Mouse (Mus musculus) liver, adult 2 months (tissue): ENCODE results near the gene Arhgap27. TPM values are rescaled to one million over a fixed set of nuclear protein-coding genes. Genes with fewer than 3 reads are reported as not detected.

Source experiments
- DNase-seq: peaks from one replicate; pipeline ENCODE4 v3.0.0-alpha.2; 2011; ENCODE audit warnings: low read depth, low spot score; ENCODE audit errors: extremely low read depth
- H3K27ac ChIP-seq: fragments of 200-500 bp; replicated peaks from 2 replicates; pipeline ENCODE4 v1.5.1; 2012; ENCODE audit warnings: low read depth, mild to moderate bottlenecking, control low read depth, inconsistent platforms, low read length; ENCODE audit not compliant: insufficient read depth
- H3K27me3 ChIP-seq: fragments of 200-500 bp; 2 replicates; pipeline ENCODE4 v1.6.1; 2012; ENCODE audit warnings: mild to moderate bottlenecking, moderate library complexity, low read length, inconsistent platforms; ENCODE audit not compliant: control insufficient read depth, insufficient read depth
- H3K36me3 ChIP-seq: fragments of 200-500 bp; 2 replicates; pipeline ENCODE4 v1.6.1; 2012; ENCODE audit warnings: low read length, inconsistent platforms; ENCODE audit not compliant: control insufficient read depth, insufficient read depth
- H3K4me1 ChIP-seq: fragments of 200-500 bp; 2 replicates; pipeline ENCODE4 v1.6.1; 2011; ENCODE audit warnings: low read length; ENCODE audit not compliant: control insufficient read depth, insufficient read depth
- H3K4me3 ChIP-seq: fragments of 200-500 bp; 2 replicates; pipeline ENCODE4 v1.5.1; 2011; ENCODE audit warnings: low read depth, mild to moderate bottlenecking, control low read depth, low read length, moderate library complexity; ENCODE audit not compliant: insufficient read depth
- H3K79me2 ChIP-seq: fragments of 200-500 bp; 2 replicates; pipeline ENCODE4 v1.6.1; 2012; ENCODE audit warnings: inconsistent platforms, mild to moderate bottlenecking, low read length, moderate library complexity; ENCODE audit not compliant: control insufficient read depth, insufficient read depth
- H3K9ac ChIP-seq: fragments of 200-500 bp; 2 replicates; pipeline ENCODE4 v1.6.1; 2012; ENCODE audit warnings: low read depth, mild to moderate bottlenecking, control low read depth, inconsistent platforms, low read length
- CTCF ChIP-seq: fragments of 200-500 bp; IDR thresholded peaks from 2 replicates; pipeline ENCODE4 v1.5.1; 2011; ENCODE audit warnings: low read depth, low read length, control low read depth
- POLR2A ChIP-seq: fragments of 200-500 bp; IDR thresholded peaks from 2 replicates; pipeline ENCODE4 v1.6.1; 2011; ENCODE audit warnings: low read length, control low read depth; ENCODE audit not compliant: insufficient read depth; ENCODE audit errors: extremely low read depth
- WGBS: fragments of 180-500 bp; shearing (Covaris S2); methylation state at CpG from one replicate; pipeline ENCODE4 v1.1.7; 2018; 5-methylcytosine and 5-hydroxymethylcytosine counted together
- polyA plus RNA-seq: library from polyadenylated mRNA; depleted of rRNA; stranded (reverse); fragments of >200 nt; gene quantifications from 2 replicates; pipeline ENCODE4 v1.2.3, GENCODE M21; 2012
- total RNA-seq: library from RNA; depleted of rRNA; stranded (reverse); fragments of >200 nt; gene quantifications from 2 replicates; pipeline ENCODE4 v1.2.3, GENCODE M21; 2014

The Arhgap27 gene
- total and polyA plus RNA-seq, 2 experiments, result 0.55 to 3.0 TPM

GRCm38 (mm10) chr11:103352239-103352814 lies 11.2 kb downstream of the Arhgap27 start:
- no peaks in the 10 kb centered on the region for H3K36me3 ChIP-seq
- H3K27me3 ChIP-seq, result no peaks in the 10 kb centered on the region
- WGBS, result 89% methylated on average over 5 of the region's 5 CpGs
- H3K79me2 ChIP-seq, result no peaks in the 10 kb centered on the region
- H3K4me3 ChIP-seq, result no peak overlapping the region
- no peak overlapping the region for H3K27ac ChIP-seq
- no peak for DNase-seq
- H3K9ac ChIP-seq, result no peak overlapping the region
- TF ChIP-seq POLR2A (no peak), CTCF (no peak)
- no peaks in the 10 kb centered on the region for H3K4me1 ChIP-seq

- H3K79me2 ChIP-seq, result no peaks in the 10 kb centered on the region
- no peak for DNase-seq
- no peak overlapping the region for H3K9ac ChIP-seq
- H3K36me3 ChIP-seq, result no peaks in the 10 kb centered on the region
- 90% methylated on average over 12 of the region's 12 CpGs for WGBS
- no peak overlapping the region for H3K27ac ChIP-seq
- TF ChIP-seq CTCF, result no peak
- no peak for TF ChIP-seq POLR2A
- H3K4me1 ChIP-seq, result no peaks in the 10 kb centered on the region
- H3K27me3 ChIP-seq, result no peaks in the 10 kb centered on the region
- no peak overlapping the region for H3K4me3 ChIP-seq
These were observed 12.7 kb downstream of the Arhgap27 start for GRCm38 (mm10) chr11:103350711-103351315.

- no peaks in the 10 kb centered on the region for H3K4me1 ChIP-seq
- no peak for DNase-seq
- H3K27ac ChIP-seq, result no peak overlapping the region
- no peak overlapping the region for H3K9ac ChIP-seq
- H3K4me3 ChIP-seq, result no peak overlapping the region
- WGBS, result 89% methylated on average over 2 of the region's 2 CpGs
- no peaks in the 10 kb centered on the region for H3K36me3 ChIP-seq
- no peak for TF ChIP-seq POLR2A
- TF ChIP-seq CTCF, result peak; percentile 29; the same call in 1 of the 2 replicates
- no peaks in the 10 kb centered on the region for H3K79me2 ChIP-seq
- no peaks in the 10 kb centered on the region for H3K27me3 ChIP-seq
These were observed 13.8 kb downstream of the Arhgap27 start for GRCm38 (mm10) chr11:103349699-103350098.

- no peak overlapping the region for H3K9ac ChIP-seq
- no peaks in the 10 kb centered on the region; the same call in 1 of the 2 replicates for H3K4me1 ChIP-seq
- no peak overlapping the region for H3K27ac ChIP-seq
- no peak for TF ChIP-seq CTCF
- no peak for TF ChIP-seq POLR2A
- no peaks in the 10 kb centered on the region for H3K27me3 ChIP-seq
- no peak for DNase-seq
- 29% methylated on average over 5 of the region's 5 CpGs for WGBS
- no peaks in the 10 kb centered on the region for H3K79me2 ChIP-seq
- H3K4me3 ChIP-seq, result no peak overlapping the region
- H3K36me3 ChIP-seq, result no peaks in the 10 kb centered on the region
These were observed 16.8 kb downstream of the Arhgap27 start for GRCm38 (mm10) chr11:103346657-103347056.

GRCm38 (mm10) chr11:103346236-103346635 lies 17.3 kb downstream of the Arhgap27 start:
- no peaks in the 10 kb centered on the region for H3K79me2 ChIP-seq
- no peak for DNase-seq
- no peaks in the 10 kb centered on the region for H3K36me3 ChIP-seq
- H3K4me3 ChIP-seq, result no peak overlapping the region
- H3K27ac ChIP-seq, result no peak overlapping the region
- TF ChIP-seq CTCF (no peak), POLR2A (no peak)
- no peaks in the 10 kb centered on the region for H3K27me3 ChIP-seq
- no peaks in the 10 kb centered on the region; the same call in 1 of the 2 replicates for H3K4me1 ChIP-seq
- 59% methylated on average over 7 of the region's 7 CpGs for WGBS
- H3K9ac ChIP-seq, result no peak overlapping the region
